Mouse (Mus musculus) kidney, embryonic 14.5 days (tissue): ENCODE results near the gene Tcf7l2. TPM values are rescaled to one million over a fixed set of nuclear protein-coding genes. Genes with fewer than 3 reads are reported as not detected.
A peak's percentile ranks its signal among the peaks of the same experiment; 100 is the strongest.

Experiments
- ATAC-seq: fragments of 200-750 bp; cut with Nextera tagmentation; 2 replicates; pipeline ENCODE4 v1.8.0; 2017; ENCODE audit warnings: moderate number of reproducible peaks, mild to moderate bottlenecking, moderate TSS enrichment, moderate library complexity; ENCODE audit not compliant: low FRiP score, low TSS enrichment
- H3K27ac ChIP-seq: fragments of 300-500 bp; sonication (generic); 2 replicates; pipeline ENCODE4 v1.5.1; 2014; ENCODE audit warnings: low read depth, mild to moderate bottlenecking, low read length, moderate library complexity, mixed read lengths
- H3K27me3 ChIP-seq: fragments of 300-500 bp; sonication (generic); 2 replicates; pipeline ENCODE4 v1.6.1; 2014; ENCODE audit warnings: mild to moderate bottlenecking, low read length; ENCODE audit not compliant: control insufficient read depth, insufficient read depth
- H3K36me3 ChIP-seq: fragments of 300-500 bp; sonication (generic); 2 replicates; pipeline ENCODE4 v1.6.1; 2014; ENCODE audit warnings: low read length, mixed read lengths; ENCODE audit not compliant: control insufficient read depth, insufficient read depth
- H3K4me1 ChIP-seq: fragments of 300-500 bp; sonication (generic); 2 replicates; pipeline ENCODE4 v1.6.1; 2014; ENCODE audit warnings: low read length, mixed read lengths; ENCODE audit not compliant: control insufficient read depth, insufficient read depth
- H3K4me2 ChIP-seq: fragments of 300-500 bp; sonication (generic); replicated peaks from 2 replicates; pipeline ENCODE4 v1.6.1; 2014; ENCODE audit warnings: low read depth, mild to moderate bottlenecking, low read length
- H3K4me3 ChIP-seq: fragments of 300-500 bp; sonication (generic); 2 replicates; pipeline ENCODE4 v1.5.1; 2014; ENCODE audit warnings: mild to moderate bottlenecking, low read length
- H3K9ac ChIP-seq: fragments of 300-500 bp; sonication (generic); 2 replicates; pipeline ENCODE4 v1.6.1; 2014; ENCODE audit warnings: low read depth, mild to moderate bottlenecking, low read length, moderate library complexity
- H3K9me3 ChIP-seq: fragments of 300-500 bp; sonication (generic); 2 replicates; pipeline ENCODE4 v1.6.1; 2016; ENCODE audit warnings: low read length; ENCODE audit not compliant: control insufficient read depth
- WGBS: fragments of 180-500 bp; shearing (Covaris S2); extraction: QIAGEN DNeasy Blood & Tissue Kit; methylation state at CpG from one replicate; pipeline ENCODE4 v1.1.7; 2014; 5-methylcytosine and 5-hydroxymethylcytosine counted together
- polyA plus RNA-seq: library from polyadenylated mRNA; unstranded; fragments of >200 nt; fragmentation: Nextera tagmentation; extraction: Ambion mirVana; gene quantifications from 2 replicates; pipeline ENCODE4 v1.2.1, GENCODE M21; 2014

Tcf7l2 gene
- polyA plus RNA-seq, 1 experiment from 2014 or later, result 80.8 TPM

DNA sequence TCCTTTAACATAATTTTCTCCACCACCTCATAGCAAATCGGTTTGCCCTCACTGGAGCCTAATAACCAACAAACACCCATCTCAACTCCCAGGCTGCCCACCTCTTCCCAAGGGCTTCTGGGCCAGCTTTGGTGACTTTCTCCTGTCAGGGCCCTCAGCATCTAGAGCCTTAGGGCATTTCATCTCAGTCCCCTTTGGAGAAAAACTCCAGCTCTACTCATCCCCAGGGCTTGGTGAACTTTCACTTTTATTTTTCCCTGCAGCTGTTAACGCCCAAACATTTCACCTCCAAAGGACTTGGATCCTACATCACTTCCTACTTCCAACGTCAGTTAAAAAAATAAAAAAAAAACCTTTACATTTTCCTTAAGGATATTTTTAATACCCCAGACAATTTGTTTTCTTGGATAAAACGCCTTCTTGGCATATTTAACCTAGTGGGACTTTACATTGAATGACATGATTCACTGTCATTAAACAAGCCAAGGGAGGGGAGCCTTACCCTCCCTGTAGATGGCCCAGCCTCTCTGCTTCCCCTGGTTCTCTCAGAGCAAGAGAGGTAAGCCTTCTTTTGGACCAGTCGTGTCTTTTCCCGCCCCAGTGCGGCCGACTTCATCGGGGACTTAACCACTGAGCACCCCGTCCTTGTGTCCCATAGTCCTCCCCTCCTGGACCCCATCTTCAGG is 724 bp upstream of the Tcf7l2 start:
- no peaks in the 10 kb centered on the region for H3K9me3 ChIP-seq
- no peaks in the 10 kb centered on the region for H3K27me3 ChIP-seq
- H3K27ac ChIP-seq, result peak overlapping the region; percentile 82
- H3K4me2 ChIP-seq, result peak overlapping the region; percentile 91
- 10% methylated on average over 10 of the region's 10 CpGs for WGBS
- H3K9ac ChIP-seq, result peak overlapping the region; percentile 98; the same call in 1 of the 2 replicates
- H3K4me3 ChIP-seq, result peak overlapping the region; percentile 86
- peaks cover 12% of the 10 kb centered on the region for H3K4me1 ChIP-seq
- H3K36me3 ChIP-seq, result no peaks in the 10 kb centered on the region
- no peak; the same call in 1 of the 2 replicates for ATAC-seq

DNA sequence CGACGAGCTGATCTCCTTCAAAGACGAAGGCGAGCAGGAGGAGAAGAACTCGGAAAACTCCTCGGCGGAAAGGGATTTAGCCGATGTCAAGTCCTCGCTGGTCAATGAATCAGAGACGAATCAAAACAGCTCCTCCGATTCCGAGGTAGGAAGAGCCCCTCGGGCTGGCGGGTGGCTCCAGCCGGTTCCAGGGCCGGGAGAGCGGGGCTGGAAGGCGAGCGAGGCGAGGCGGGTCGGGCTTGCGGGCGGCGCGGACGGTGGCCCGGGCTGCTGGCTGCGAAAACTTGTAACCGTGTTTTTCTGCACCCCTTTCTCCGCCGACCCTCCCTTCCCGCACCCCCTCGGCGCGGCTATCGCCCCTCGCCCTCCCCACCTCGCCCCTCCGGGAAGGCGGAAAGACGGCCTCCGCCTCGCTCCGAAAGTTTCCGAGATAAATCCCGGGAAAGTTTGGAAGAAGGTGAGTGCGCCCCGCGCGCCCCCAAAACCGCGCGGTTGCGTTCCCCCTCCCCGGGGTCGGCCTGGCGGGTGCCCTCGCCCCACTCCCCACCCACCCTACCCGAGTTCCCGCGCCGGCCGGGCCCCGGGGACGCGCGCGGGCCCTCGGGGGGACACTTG is 873 bp downstream of the Tcf7l2 start:
- Histone ChIP-seq H3K4me1 (peaks cover 27% of the 10 kb centered on the region), H3K4me3 (peak overlapping the region; percentile 86), H3K9ac (peak overlapping the region; percentile 98), H3K9me3 (no peaks in the 10 kb centered on the region), H3K4me2 (peak overlapping the region; percentile 91), H3K36me3 (no peaks in the 10 kb centered on the region), H3K27me3 (no peaks in the 10 kb centered on the region), H3K27ac (peak overlapping the region; percentile 99)
- under 1% methylated on average over 67 of the region's 70 CpGs for WGBS
- ATAC-seq, result no peak

DNA sequence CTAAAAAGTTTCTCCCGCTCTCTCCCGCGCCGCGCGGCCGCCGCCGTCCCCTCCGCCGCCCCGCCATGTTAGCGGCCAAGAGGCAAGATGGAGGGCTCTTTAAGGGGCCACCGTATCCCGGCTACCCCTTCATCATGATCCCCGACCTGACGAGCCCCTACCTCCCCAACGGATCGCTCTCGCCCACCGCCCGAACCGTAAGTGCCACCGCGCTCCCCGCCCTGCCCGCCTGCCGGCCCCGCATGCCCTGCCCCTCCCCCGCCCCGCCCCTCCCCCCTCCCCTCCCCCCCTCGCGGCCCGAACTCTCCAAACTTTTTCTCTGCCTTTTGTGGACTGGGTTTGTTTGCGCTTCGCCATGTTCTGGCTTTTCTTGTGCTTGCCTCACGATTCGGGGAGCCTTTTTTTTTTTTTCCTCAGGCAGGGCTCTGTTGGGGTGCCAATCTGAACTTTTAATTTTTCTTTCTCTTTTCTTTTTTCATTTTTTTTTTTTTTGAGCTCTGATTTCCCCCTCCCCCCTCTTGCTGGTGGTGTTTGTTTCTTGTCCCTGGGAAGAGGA is 1.5 kb downstream of the Tcf7l2 start:
- under 1% methylated on average over 30 of the region's 38 CpGs for WGBS

DNA sequence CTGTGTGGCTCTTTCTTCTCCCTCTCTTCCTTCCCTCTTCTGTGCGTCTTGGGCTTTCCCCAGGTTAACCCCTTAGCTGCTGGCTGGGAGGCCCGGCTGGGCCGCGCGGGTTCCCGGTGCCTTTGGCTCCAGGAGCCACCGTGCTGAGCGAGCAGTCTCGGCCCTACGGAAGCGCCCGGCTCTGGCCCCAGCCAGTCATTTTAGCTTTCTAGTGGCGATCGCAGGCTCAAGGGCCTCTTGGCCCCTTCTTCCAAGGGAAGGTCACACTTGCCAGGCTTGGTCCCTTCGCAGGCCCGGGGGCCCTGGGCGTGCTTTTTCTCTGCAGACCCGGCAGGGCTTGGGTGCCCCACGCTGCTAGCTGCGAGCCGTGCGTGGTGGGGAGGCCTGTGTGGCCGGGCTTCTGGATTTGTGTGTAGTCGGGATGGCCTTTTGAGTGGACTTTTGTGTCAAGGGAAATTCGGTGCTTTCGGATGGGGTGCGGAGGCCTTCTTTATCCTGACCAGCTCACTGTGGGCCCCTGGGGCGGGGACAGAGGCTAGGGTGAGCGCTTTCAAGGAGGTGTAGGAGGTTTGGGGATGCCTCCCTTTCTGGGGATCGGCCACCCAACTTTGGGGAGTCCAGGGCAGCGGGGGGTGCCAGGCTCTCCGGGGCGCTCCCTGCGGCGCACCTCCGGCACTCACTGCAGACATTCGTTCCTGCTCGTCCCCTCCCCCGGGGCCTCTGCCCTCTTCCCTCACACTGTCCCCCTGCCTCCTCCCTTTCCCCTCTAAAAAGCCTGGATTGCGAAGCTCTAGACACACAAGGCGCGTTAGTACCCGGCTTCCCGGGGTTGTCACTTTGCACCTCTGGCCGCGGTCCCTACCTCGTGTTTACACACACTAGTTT is 2.2 kb downstream of the Tcf7l2 start:
- peak overlapping the region; percentile 99 for H3K27ac ChIP-seq
- peak overlapping the region; percentile 98 for H3K9ac ChIP-seq
- H3K4me3 ChIP-seq, result peak overlapping the region; percentile 86
- H3K4me1 ChIP-seq, result peaks cover 41% of the 10 kb centered on the region
- no peaks in the 10 kb centered on the region for H3K27me3 ChIP-seq
- no peaks in the 10 kb centered on the region for H3K36me3 ChIP-seq
- H3K9me3 ChIP-seq, result no peaks in the 10 kb centered on the region
- H3K4me2 ChIP-seq, result peak overlapping the region; percentile 91
- under 1% methylated on average over 46 of the region's 47 CpGs for WGBS
- peak; percentile 30; the same call in 1 of the 2 replicates for ATAC-seq

More for the DNA sequence above, 1.5 kb downstream of the Tcf7l2 start:
- peak overlapping the region; percentile 99 for H3K27ac ChIP-seq
- H3K36me3 ChIP-seq, result no peaks in the 10 kb centered on the region
- H3K9me3 ChIP-seq, result no peaks in the 10 kb centered on the region
- peak overlapping the region; percentile 98 for H3K9ac ChIP-seq
- H3K4me2 ChIP-seq, result peak overlapping the region; percentile 91
- ATAC-seq, result peak; percentile 6; the same call in 1 of the 2 replicates
- H3K4me1 ChIP-seq, result peaks cover 33% of the 10 kb centered on the region
- H3K4me3 ChIP-seq, result peak overlapping the region; percentile 86
- H3K27me3 ChIP-seq, result no peaks in the 10 kb centered on the region

DNA sequence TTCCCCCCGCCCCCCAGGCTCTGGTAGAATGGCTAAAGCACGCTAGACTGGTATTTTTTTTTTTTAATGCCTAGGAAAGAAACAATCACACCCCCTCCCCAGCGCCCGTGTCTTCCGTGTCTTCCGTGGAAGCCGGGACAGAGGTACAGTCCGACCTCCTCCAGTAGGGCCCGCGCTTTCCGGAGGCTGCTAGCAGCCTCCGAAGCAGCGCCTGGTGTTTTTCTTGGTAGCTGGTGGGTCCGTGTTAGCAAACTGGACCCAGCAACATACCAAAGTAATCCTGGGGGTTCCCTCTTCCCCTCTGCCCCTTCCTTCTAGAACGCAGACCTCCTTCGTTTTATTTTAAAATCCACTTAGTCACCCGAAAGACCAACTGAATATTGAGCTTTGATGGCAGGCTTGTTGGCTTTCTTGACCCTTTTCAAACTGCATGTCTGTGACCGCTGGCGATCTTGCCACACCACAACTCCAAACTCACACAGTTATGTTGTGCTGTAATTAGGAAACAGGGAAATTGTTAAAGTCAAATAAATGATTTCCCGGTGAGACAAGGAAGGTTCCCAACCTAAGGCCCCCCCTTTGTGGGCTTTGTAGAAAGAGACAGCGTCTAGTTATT is 3.1 kb downstream of the Tcf7l2 start:
- Histone ChIP-seq H3K4me3 (peak overlapping the region; percentile 86), H3K36me3 (no peaks in the 10 kb centered on the region), H3K9ac (peak overlapping the region; percentile 98), H3K4me2 (peak overlapping the region; percentile 91), H3K27me3 (no peaks in the 10 kb centered on the region), H3K4me1 (peaks cover 49% of the 10 kb centered on the region), H3K9me3 (no peaks in the 10 kb centered on the region), H3K27ac (no peak overlapping the region; the same call in 1 of the 2 replicates)
- 3% methylated on average over 21 of the region's 21 CpGs for WGBS
- no peak for ATAC-seq

DNA sequence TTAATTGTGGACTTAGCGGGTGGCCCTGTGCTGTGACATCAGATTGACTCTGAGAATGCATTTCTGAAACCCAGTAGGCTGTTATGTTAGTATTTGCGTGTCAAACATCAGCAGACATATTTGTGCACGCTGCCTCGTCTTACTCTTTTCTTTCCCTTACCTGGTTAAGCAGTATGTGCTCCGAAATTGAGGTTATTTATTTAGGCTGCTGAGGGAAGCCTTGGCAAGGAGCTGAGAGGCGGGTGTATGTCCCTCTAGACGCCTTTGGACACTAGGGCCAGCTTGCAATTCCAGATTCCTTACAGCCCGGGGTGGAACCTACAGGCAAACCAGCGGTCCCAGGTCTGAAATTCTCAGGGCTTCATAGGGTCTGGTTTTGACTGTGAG is 3.6 kb downstream of the Tcf7l2 start:
- ATAC-seq, result no peak
- 16% methylated on average over 9 of the region's 9 CpGs for WGBS
- H3K4me2 ChIP-seq, result peak overlapping the region; percentile 91
- H3K9ac ChIP-seq, result peak overlapping the region; percentile 98; the same call in 1 of the 2 replicates
- H3K4me3 ChIP-seq, result peak overlapping the region; percentile 86
- no peaks in the 10 kb centered on the region for H3K9me3 ChIP-seq
- H3K4me1 ChIP-seq, result peaks cover 54% of the 10 kb centered on the region
- H3K36me3 ChIP-seq, result no peaks in the 10 kb centered on the region
- no peak overlapping the region for H3K27ac ChIP-seq
- H3K27me3 ChIP-seq, result no peaks in the 10 kb centered on the region

DNA sequence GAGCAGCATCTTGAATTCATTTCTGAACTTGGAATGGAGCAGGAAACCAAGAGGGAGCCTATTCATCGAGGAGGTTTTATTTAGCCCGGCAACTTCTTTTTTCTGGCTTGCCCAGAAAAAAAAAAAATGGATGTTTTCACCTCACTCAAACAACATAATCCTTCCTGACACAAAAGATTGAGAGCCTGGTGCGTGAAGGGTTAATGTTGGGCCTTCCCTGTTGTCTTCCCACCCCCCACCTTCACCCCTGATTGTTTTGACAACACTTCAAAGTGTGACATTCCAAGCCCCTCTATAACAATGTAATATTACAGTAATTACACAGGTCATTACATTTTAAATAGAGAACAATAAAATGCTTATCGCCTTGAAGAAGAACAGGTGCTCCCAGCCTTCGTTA is 4.6 kb downstream of the Tcf7l2 start:
- H3K36me3 ChIP-seq, result no peaks in the 10 kb centered on the region
- H3K4me1 ChIP-seq, result peaks cover 59% of the 10 kb centered on the region
- no peaks in the 10 kb centered on the region for H3K9me3 ChIP-seq
- H3K4me3 ChIP-seq, result no peak overlapping the region
- H3K27me3 ChIP-seq, result no peaks in the 10 kb centered on the region
- no peak for ATAC-seq
- WGBS, result 19% methylated on average over 5 of the region's 5 CpGs
- no peak overlapping the region for H3K9ac ChIP-seq
- no peak overlapping the region for H3K27ac ChIP-seq
- peak overlapping the region; percentile 8; the same call in 1 of the 2 replicates for H3K4me2 ChIP-seq

DNA sequence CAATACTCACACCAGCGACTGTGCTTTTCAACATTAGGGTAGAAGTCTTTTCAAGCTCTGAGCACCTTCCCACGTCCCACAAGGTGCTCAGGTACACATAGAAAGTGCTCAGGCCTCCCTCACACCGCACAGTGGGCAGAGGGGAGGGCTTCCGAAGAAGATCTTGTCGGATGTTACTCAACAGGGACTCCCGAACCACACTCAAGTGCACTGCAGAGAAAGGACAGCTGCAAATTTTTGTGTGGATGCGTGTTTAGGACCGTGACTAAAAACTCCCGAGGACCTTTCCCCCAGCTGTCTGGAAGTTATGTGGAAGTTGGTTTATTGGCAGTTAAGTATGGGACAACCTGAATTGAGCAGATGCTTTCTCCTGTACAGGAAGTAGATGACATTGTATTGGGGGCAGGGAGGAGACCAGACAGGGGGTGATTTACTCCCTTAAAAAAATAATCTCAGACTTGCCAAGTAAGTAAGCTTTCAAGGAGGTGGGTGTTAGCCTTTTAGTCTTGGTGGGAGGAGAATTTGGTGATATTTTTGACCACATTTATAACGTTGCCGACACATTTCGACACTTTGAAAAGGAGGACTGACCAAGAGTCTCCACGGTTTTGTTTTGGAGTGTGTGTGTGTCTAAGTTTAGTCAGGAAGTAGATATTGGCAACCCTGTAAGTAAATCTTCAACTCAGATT is 5.8 kb downstream of the Tcf7l2 start:
- Histone ChIP-seq H3K9me3 (no peaks in the 10 kb centered on the region), H3K27me3 (no peaks in the 10 kb centered on the region), H3K27ac (no peak overlapping the region), H3K4me3 (no peak overlapping the region), H3K4me1 (peaks cover 62% of the 10 kb centered on the region), H3K4me2 (peak overlapping the region; percentile 11), H3K9ac (no peak overlapping the region), H3K36me3 (no peaks in the 10 kb centered on the region)
- no peak for ATAC-seq
- WGBS, result 8% methylated on average over 13 of the region's 13 CpGs
